Mouse (Mus musculus) midbrain, embryonic 11.5 days (tissue): ENCODE results near the gene Afmid. TPM values are rescaled to one million over a fixed set of nuclear protein-coding genes. Genes with fewer than 3 reads are reported as not detected.
"Not testable (repeated sequence)": the region's sequence is repeated elsewhere in the genome, so short reads cannot be mapped to it uniquely, and the experiment has no call there.

Experiments
- ATAC-seq: fragments of 200-750 bp; cut with Nextera tagmentation; 2 replicates; pipeline ENCODE4 v1.8.0; 2017; ENCODE audit warnings: moderate TSS enrichment, moderate library complexity; ENCODE audit not compliant: low FRiP score
- DNase-seq: peaks from one replicate; pipeline ENCODE4 v3.0.0; 2015; ENCODE audit warnings: low spot score; ENCODE audit errors: missing footprints
- H3K27ac ChIP-seq: fragments of 300-500 bp; sonication (generic); 2 replicates; pipeline ENCODE4 v1.5.1; 2014; ENCODE audit warnings: low read depth, low read length
- H3K27me3 ChIP-seq: fragments of 300-500 bp; sonication (generic); 2 replicates; pipeline ENCODE4 v1.6.1; 2014; ENCODE audit warnings: mild to moderate bottlenecking, low read length, moderate library complexity, mixed read lengths; ENCODE audit not compliant: control insufficient read depth, insufficient read depth
- H3K36me3 ChIP-seq: fragments of 300-500 bp; sonication (generic); 2 replicates; pipeline ENCODE4 v1.6.1; 2014; ENCODE audit warnings: mild to moderate bottlenecking, low read length, moderate library complexity, mixed read lengths; ENCODE audit not compliant: control insufficient read depth, insufficient read depth
- H3K4me1 ChIP-seq: fragments of 300-500 bp; sonication (generic); 2 replicates; pipeline ENCODE4 v1.6.1; 2014; ENCODE audit warnings: low read length; ENCODE audit not compliant: control insufficient read depth, insufficient read depth
- H3K4me2 ChIP-seq: fragments of 300-500 bp; sonication (generic); 2 replicates; pipeline ENCODE4 v1.6.1; 2014; ENCODE audit warnings: mild to moderate bottlenecking, moderate library complexity
- H3K4me3 ChIP-seq: fragments of 300-500 bp; sonication (generic); 2 replicates; pipeline ENCODE4 v1.5.1; 2014; ENCODE audit warnings: low read depth, low read length
- H3K9ac ChIP-seq: fragments of 300-500 bp; sonication (generic); 2 replicates; pipeline ENCODE4 v1.6.1; 2014; ENCODE audit warnings: low read length
- H3K9me3 ChIP-seq: fragments of 300-500 bp; sonication (generic); 2 replicates; pipeline ENCODE4 v1.6.1; 2016; ENCODE audit warnings: low read length; ENCODE audit not compliant: control insufficient read depth
- WGBS: fragments of 180-500 bp; shearing (Covaris S2); extraction: QIAGEN DNeasy Blood & Tissue Kit; methylation state at CpG from one replicate; pipeline ENCODE4 v1.1.7; 2014; 5-methylcytosine and 5-hydroxymethylcytosine counted together
- polyA plus RNA-seq: library from polyadenylated mRNA; unstranded; fragments of >200 nt; fragmentation: Nextera tagmentation; extraction: Ambion mirVana; gene quantifications from 2 replicates; pipeline ENCODE4 v1.2.1, GENCODE M21; 2014

Afmid gene
- polyA plus RNA-seq, 1 experiment from 2014 or later, result 2.8 TPM

DNA sequence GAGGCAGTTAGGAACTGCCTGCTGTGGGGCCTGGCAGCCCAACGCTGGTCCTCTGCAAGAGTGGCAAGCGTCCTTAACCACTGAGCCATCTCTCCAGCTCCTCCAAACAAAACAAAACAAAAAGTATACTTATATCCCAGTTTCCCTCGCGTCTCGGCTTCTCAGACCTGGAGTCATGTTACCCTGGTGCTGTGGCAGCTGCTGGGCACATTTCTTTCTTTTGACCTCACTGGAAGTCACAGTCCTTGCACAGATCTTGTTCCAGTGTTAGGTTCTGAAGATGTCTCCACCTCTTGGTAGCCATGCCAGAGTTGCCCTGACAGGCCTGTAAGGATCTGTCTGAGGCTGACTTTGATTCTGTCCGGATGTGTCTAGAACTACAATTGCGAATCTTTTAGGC, 24.1 kb upstream of the Afmid start:
- Histone ChIP-seq H3K36me3 (no peaks in the 10 kb centered on the region), H3K4me1 (no peaks in the 10 kb centered on the region), H3K9me3 (no peaks in the 10 kb centered on the region), H3K4me3 (no peak overlapping the region), H3K27me3 (no peaks in the 10 kb centered on the region), H3K27ac (no peak overlapping the region), H3K4me2 (no peak overlapping the region), H3K9ac (no peak overlapping the region)
- ATAC-seq (no peak), DNase-seq (no peak)
- WGBS, result 75% methylated on average over 7 of the region's 7 CpGs

DNA sequence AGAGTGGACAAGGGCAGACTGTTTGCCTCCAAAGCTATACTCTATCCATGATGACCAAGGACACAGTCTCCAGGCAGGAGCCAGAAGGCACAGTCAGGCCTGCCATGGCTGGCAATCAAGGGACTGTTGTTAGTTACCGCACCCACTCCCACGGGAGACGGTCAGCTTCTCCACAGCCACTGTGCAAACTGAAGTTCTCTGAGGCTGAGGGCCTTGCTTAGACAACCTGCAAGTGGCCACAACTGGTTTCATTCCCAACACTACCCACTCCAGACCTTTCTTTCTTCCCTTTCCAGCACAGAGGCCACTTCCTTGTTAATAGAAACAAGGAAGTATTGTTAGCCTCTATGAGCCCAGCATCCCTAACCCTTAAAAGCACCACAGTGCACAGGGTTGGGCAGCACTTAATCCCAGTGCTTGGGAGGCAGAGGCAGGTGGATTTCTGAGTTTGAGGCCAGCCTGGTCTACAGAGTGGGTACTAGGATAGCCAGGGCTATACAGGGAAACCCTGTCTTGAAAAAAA, 22.5 kb upstream of the Afmid start:
- Histone ChIP-seq H3K9me3 (no peaks in the 10 kb centered on the region), H3K4me3 (no peak overlapping the region), H3K4me1 (no peaks in the 10 kb centered on the region), H3K27ac (no peak overlapping the region), H3K9ac (no peak overlapping the region), H3K36me3 (no peaks in the 10 kb centered on the region), H3K27me3 (no peaks in the 10 kb centered on the region), H3K4me2 (no peak overlapping the region)
- ATAC-seq (no peak), DNase-seq (no peak)
- 92% methylated on average over 3 of the region's 3 CpGs for WGBS

DNA sequence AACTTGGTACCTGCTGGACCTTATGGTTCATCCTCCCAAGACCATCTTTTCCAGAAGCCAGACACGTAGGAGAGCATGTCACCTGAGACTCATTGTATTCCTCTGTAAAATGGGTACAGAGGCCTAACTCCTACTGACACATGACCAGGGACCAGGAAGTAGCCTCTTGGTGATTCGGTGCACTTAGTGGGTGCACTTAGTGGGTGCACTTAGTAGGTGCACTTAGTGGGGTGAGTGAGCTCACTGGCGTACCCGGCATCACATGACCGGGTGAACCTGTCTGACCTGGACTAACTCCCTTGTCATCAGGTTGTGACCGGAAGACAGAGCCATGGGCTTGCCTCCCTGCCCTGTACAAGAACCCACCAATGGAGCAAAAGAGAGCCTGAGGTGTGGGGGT, 18.9 kb upstream of the Afmid start:
- no peak overlapping the region for H3K9ac ChIP-seq
- H3K27me3 ChIP-seq, result no peaks in the 10 kb centered on the region
- no peak overlapping the region for H3K4me2 ChIP-seq
- H3K4me3 ChIP-seq, result no peak overlapping the region
- no peak for DNase-seq
- peaks cover 15% of the 10 kb centered on the region for H3K4me1 ChIP-seq
- no peak overlapping the region for H3K27ac ChIP-seq
- no peak for ATAC-seq
- no peaks in the 10 kb centered on the region for H3K9me3 ChIP-seq
- no peaks in the 10 kb centered on the region for H3K36me3 ChIP-seq
- WGBS, result 88% methylated on average over 6 of the region's 6 CpGs

DNA sequence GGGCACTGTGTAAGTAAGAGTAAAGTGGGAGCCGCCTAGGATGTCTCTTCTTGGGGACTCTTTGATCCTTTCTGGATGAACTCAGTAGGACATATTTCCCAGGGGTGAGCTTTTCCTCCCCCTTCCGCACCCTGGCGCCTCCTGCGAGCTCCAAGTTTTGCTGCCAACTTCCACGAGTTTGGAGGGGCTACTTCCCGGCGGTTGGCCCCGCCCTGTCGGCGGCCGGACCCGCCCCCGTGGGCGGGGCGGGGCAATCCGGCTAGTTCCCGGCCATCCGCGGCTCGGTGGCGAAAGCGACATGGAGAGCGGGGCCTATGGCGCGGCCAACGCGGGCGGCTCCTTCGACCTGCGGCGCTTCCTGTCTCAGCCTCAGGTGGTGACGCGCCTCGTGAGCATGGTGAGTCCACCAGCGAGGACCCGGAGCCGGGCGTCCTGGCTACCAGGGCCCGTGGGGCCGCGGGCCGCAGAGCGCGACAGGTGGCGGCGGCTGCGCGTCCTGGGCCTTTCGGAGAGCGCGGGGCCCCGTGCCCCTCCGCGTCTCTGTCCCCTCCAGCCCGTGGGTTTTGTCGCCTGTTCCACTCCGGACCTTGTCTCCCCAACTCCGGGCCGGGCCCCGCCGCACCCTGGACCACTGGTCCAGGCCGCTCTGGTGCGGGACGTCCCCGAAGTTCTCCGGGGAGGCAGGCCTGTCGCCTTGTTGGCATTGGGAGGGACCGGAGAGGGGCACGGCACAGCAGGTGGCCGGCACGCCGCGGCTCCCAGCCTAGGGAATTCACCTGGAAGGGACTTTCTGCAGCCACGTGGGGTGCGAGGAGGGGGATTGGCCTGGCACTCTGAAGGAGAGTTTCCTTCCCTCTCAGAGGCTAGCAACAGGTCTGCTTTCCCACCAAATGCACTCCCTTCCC, 16.1 kb upstream of the Afmid start, which contains the start of the genes Gm20708 and Syngr2:
TSS of gene Gm20708 (plus strand) at position 262 of the 905 bp plus-strand sequence.
TSS of gene Syngr2 (plus strand) at position 262 of the 905 bp plus-strand sequence.
- Histone ChIP-seq H3K4me3 (peak within 1 kb of the TSS; percentile 82), H3K27me3 (no peaks in the 10 kb centered on the region), H3K9ac (peak within 1 kb of the TSS; percentile 75), H3K36me3 (peaks cover 4% of the 10 kb centered on the region; the same call in 1 of the 2 replicates), H3K27ac (no peak within 1 kb of the TSS), H3K9me3 (no peaks in the 10 kb centered on the region), H3K4me2 (peak within 1 kb of the TSS; percentile 100), H3K4me1 (peaks cover 15% of the 10 kb centered on the region)
- ATAC-seq (peak; percentile 80), DNase-seq (peak; percentile 99)
- under 1% methylated on average over 72 of the region's 75 CpGs for WGBS

DNA sequence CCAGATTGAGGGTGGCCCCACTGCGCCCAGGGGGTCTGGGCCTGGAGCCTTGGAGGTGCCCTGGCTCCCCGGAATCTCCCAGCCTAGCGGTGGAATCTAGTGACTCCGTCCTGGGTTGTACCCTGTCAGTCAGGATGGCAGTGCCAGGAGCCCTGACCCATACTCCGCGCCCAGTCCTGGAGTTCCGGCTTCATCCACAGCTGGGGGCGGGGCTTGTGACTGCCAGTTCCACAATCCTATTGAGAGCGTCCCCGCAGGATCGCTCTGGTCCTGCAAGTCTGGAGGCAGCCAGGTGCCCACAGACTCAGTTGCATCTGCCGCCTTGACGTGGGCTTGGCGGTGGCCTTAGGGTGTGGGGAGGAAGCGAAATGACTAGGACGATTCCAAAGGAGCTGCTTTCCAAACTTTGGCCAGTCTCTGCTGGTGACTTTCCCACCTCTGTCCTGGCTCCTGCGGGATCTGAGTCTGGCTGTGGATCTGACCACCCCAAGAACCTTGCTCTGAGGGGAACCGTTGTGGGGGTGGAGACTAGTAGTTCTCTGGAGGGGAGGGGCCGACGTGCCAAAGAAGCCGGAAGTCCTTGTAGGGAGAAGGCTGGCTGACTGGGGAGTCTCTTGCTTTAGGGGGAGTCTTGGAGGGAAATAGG, 15.2 kb upstream of the Afmid start:
- peaks cover 15% of the 10 kb centered on the region for H3K4me1 ChIP-seq
- no peaks in the 10 kb centered on the region for H3K9me3 ChIP-seq
- peak overlapping the region; percentile 82 for H3K4me3 ChIP-seq
- ATAC-seq, result peak; percentile 86
- no peak overlapping the region for H3K27ac ChIP-seq
- peaks cover 6% of the 10 kb centered on the region; the same call in 1 of the 2 replicates for H3K36me3 ChIP-seq
- DNase-seq, result peak; percentile 95
- H3K9ac ChIP-seq, result peak overlapping the region; percentile 75
- peak overlapping the region; percentile 100 for H3K4me2 ChIP-seq
- no peaks in the 10 kb centered on the region for H3K27me3 ChIP-seq
- 2% methylated on average over 21 of the region's 21 CpGs for WGBS

DNA sequence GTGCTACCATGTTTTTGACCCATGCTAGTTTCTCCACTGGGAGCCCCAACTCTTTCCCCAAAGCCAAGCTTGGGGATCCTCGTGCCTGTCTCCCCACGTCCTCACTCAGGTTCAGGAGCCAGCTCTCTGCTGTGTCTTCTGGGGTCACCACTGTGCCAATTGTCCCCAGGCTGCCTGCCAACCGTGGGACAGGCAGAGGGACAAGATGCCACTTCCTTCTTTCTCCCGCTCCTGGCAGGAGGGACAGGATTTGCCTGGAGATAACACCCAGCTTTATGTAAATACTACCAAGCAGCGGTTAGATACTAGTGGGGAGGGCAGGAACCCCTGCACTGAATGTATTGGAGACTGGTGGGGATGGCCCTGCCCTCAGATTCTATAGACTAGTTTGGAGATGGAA, 11.9 kb upstream of the Afmid start:
- Histone ChIP-seq H3K36me3 (peaks cover 6% of the 10 kb centered on the region; the same call in 1 of the 2 replicates), H3K4me2 (no peak overlapping the region), H3K4me3 (no peak overlapping the region), H3K4me1 (peaks cover 15% of the 10 kb centered on the region), H3K9ac (no peak overlapping the region), H3K9me3 (no peaks in the 10 kb centered on the region), H3K27me3 (no peaks in the 10 kb centered on the region), H3K27ac (no peak overlapping the region)
- WGBS, result 78% methylated on average over 5 of the region's 5 CpGs
- DNase-seq (no peak), ATAC-seq (no peak)

DNA sequence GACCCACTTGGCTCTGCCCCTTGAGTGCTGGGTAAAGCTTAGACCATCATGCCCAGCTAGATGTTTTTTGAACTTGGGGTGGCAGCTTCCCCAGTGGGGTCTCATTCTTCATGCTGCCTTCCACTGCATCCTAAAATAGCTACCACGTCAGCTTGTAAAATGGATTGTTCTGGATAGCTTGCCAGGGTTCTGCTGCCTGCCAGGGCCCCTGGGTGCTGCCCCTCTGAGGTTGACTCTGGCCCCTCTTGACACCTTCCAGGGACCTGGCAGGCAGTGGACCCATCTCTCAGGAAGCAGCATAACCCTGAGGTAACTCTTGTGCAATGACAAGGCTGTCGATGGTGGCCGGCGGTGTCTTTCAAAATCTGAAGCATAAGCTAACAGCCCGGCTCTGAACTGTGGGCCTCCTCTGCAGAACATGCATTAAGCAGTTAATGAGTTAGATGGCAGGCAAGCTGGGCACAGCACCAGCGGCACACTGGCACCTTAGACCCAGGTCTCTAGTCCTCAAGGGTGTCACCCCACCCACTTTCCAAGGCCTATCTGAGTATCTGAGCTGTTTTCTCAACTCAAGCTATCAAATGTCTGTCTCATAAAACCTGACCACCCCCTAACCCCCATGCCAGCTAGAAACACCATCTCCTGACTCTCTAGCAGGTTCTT, 10.9 kb upstream of the Afmid start:
- H3K36me3 ChIP-seq, result peaks cover 6% of the 10 kb centered on the region; the same call in 1 of the 2 replicates
- no peak overlapping the region for H3K4me3 ChIP-seq
- peaks cover 11% of the 10 kb centered on the region for H3K4me1 ChIP-seq
- 93% methylated on average over 6 of the region's 6 CpGs for WGBS
- no peak for DNase-seq
- no peaks in the 10 kb centered on the region for H3K27me3 ChIP-seq
- no peak overlapping the region for H3K27ac ChIP-seq
- H3K9me3 ChIP-seq, result no peaks in the 10 kb centered on the region
- no peak overlapping the region for H3K9ac ChIP-seq
- ATAC-seq, result no peak
- H3K4me2 ChIP-seq, result no peak overlapping the region

DNA sequence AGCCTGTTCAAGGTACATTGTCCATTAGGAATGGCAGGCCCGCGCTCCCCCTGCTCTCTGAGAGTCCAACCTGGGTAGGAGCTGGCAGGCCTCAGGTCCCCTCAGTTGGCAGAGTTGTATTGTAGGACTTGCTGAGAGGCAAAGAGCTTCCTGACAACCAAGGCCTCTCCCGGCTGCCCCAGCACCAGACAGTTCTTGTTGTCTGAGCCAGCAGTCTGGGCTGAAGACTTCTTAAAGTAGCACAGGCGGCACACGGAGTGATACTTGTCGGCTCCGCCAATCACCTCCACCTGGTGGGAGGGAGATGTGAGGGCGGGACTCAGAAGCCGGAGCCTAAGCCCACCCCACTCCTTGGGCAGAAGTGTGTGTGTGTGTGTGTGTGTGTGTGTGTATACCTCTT, 9.9 kb upstream of the Afmid start:
- not testable (repeated sequence) for H3K9ac ChIP-seq, H3K4me1 ChIP-seq, H3K36me3 ChIP-seq, ATAC-seq, H3K27me3 ChIP-seq, H3K4me2 ChIP-seq, H3K9me3 ChIP-seq, DNase-seq, H3K4me3 ChIP-seq, H3K27ac ChIP-seq
- 95% methylated on average over 9 of the region's 9 CpGs for WGBS
